Mouse (Mus musculus) limb, embryonic 15.5 days (tissue): ENCODE results near the gene Igf1. TPM values are rescaled to one million over a fixed set of nuclear protein-coding genes. Genes with fewer than 3 reads are reported as not detected.

ENCODE experiments used
- ATAC-seq: fragments of 200-750 bp; cut with Nextera tagmentation; 2 replicates; pipeline ENCODE4 v1.8.0; 2017; ENCODE audit warnings: low read depth, moderate TSS enrichment; ENCODE audit not compliant: insufficient number of reproducible peaks, low FRiP score, low TSS enrichment
- H3K27ac ChIP-seq: fragments of 300-500 bp; sonication (generic); 2 replicates; pipeline ENCODE4 v1.5.1; 2015; ENCODE audit warnings: moderate library complexity, mild to moderate bottlenecking, inconsistent platforms
- H3K27me3 ChIP-seq: fragments of 300-500 bp; sonication (generic); 2 replicates; pipeline ENCODE4 v1.6.1; 2015; ENCODE audit warnings: inconsistent platforms
- H3K36me3 ChIP-seq: fragments of 300-500 bp; sonication (generic); 2 replicates; pipeline ENCODE4 v1.6.1; 2015; ENCODE audit warnings: inconsistent platforms
- H3K4me1 ChIP-seq: fragments of 300-500 bp; sonication (generic); 2 replicates; pipeline ENCODE4 v1.6.1; 2015; ENCODE audit warnings: inconsistent platforms
- H3K4me2 ChIP-seq: fragments of 300-500 bp; sonication (generic); 2 replicates; pipeline ENCODE4 v1.6.1; 2015; ENCODE audit warnings: mild to moderate bottlenecking, inconsistent platforms
- H3K4me3 ChIP-seq: fragments of 300-500 bp; sonication (generic); 2 replicates; pipeline ENCODE4 v1.5.1; 2015; ENCODE audit warnings: mild to moderate bottlenecking, inconsistent platforms
- H3K9ac ChIP-seq: fragments of 300-500 bp; sonication (generic); 2 replicates; pipeline ENCODE4 v1.6.1; 2015; ENCODE audit warnings: inconsistent platforms
- H3K9me3 ChIP-seq: fragments of 300-500 bp; sonication (generic); 2 replicates; pipeline ENCODE4 v1.6.1; 2016; ENCODE audit warnings: inconsistent platforms
- WGBS: fragments of 180-500 bp; shearing (Covaris S2); methylation state at CpG from one replicate; pipeline ENCODE4 v1.1.7; 2015; 5-methylcytosine and 5-hydroxymethylcytosine counted together
- polyA plus RNA-seq: library from polyadenylated mRNA; unstranded; fragments of >200 nt; fragmentation: Nextera tagmentation; extraction: Ambion mirVana; gene quantifications from 2 replicates; pipeline ENCODE4 v1.2.1, GENCODE M21; 2015

Igf1 gene
- polyA plus RNA-seq, 1 experiment from 2014 or later: 76.9 TPM

DNA sequence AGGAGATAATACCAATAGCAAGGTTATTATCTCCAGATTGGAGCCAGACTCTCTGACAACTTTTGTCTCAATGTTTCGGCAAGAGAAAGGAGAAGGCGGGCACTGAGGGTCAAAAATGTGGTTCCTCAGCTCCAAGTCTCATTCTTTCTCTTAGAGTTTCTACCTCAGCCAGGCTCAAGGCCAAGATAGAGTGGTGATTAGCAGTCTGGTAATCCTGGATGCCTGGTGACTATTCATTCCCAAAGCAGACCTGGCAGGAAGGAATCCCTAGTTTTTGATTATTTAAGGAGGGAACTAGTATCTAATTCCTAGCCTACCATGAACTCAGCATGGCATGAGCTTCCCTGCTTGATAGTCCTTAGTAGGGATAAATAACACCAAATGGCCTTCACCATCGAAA is 47.0 kb downstream of the Igf1 start:
- no peak for ATAC-seq
- Histone ChIP-seq H3K36me3 (no peaks in the 10 kb centered on the region), H3K27me3 (no peaks in the 10 kb centered on the region), H3K4me3 (no peak overlapping the region), H3K27ac (no peak overlapping the region), H3K4me1 (no peaks in the 10 kb centered on the region; the same call in 1 of the 2 replicates), H3K9ac (no peak overlapping the region), H3K9me3 (no peaks in the 10 kb centered on the region), H3K4me2 (no peak overlapping the region)
- 82% methylated on average over 3 of the region's 3 CpGs for WGBS

DNA sequence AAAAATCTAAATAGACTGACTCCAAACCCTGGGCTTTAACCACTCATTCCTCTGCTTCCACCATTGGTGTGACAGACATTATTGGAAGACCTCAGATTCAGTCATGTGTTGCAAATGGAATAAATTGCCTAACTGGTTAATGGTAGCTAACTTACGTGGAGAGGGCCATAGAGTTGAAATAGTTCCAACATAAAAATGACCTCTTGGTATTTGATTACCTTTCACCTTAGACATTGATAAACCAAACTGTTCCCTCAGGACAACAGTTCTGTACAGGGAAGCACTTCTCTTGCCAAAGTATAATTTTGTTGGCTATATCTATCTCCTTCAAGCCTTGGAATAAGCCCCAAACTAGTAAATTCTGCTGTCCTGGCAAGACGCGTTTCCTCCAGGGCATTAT is 48.1 kb downstream of the Igf1 start:
- Histone ChIP-seq H3K4me2 (no peak overlapping the region), H3K9me3 (no peaks in the 10 kb centered on the region), H3K36me3 (no peaks in the 10 kb centered on the region), H3K27ac (no peak overlapping the region), H3K27me3 (no peaks in the 10 kb centered on the region), H3K4me3 (no peak overlapping the region), H3K4me1 (no peaks in the 10 kb centered on the region; the same call in 1 of the 2 replicates), H3K9ac (no peak overlapping the region)
- no peak for ATAC-seq
- 68% methylated on average over 3 of the region's 3 CpGs for WGBS

DNA sequence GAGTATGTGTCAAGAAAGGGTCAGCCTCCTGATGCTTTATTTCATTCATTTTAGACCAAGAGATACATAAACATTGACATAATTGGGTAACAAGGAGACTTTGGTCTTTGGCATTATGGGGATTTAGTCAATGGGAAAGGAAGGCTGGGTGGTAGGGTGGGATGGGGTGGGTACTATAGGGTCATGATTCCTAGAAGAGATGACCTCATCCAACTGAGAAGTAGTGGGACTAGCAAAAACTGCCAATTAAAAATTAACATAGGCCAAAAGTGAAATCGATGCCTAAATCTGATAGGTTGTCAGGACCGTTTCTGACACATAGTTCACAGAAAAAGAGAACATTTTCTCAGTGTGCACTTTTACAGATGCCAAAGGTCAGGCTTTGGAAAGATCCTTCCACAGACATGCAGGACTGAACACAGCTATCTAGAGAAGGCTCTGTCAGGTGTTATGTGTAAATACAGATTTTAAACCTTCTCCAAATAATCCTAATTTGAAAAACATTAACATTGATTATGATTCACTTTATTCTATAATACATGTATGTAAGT is 48.8 kb downstream of the Igf1 start:
- Histone ChIP-seq H3K9me3 (no peaks in the 10 kb centered on the region), H3K4me3 (no peak overlapping the region), H3K27ac (no peak overlapping the region), H3K4me1 (peaks cover 5% of the 10 kb centered on the region; the same call in 1 of the 2 replicates), H3K9ac (no peak overlapping the region), H3K36me3 (no peaks in the 10 kb centered on the region), H3K27me3 (no peaks in the 10 kb centered on the region), H3K4me2 (no peak overlapping the region)
- ATAC-seq: no peak
- 75% methylated on average over 2 of the region's 2 CpGs for WGBS

DNA sequence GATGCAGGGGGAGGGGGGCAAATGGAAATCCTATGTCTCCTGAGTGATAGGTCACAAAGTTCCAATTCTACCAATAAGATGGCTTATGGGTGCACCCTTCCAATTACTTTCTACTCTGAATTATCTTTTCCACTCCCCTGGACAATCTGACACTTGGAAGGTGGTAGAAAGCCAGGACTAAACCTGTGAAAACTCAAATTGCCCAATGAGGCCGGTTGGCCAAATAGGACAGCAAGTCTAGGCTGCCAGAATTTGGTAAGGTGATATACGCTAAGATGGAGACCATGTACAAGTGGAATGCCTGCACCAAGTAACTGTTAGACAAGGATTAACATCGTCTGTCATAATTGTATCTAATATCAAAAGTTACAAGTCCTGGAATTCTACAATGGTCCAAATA is 55.8 kb downstream of the Igf1 start:
- Histone ChIP-seq H3K27me3 (no peaks in the 10 kb centered on the region), H3K4me1 (0 out of 2 replicates have a peak, but pooled peaks cover 5% of the 10 kb centered on the region), H3K9me3 (no peaks in the 10 kb centered on the region), H3K9ac (no peak overlapping the region), H3K4me2 (no peak overlapping the region), H3K36me3 (no peaks in the 10 kb centered on the region), H3K27ac (no peak overlapping the region), H3K4me3 (no peak overlapping the region)
- 88% methylated on average over 3 of the region's 3 CpGs for WGBS
- ATAC-seq: no peak

DNA sequence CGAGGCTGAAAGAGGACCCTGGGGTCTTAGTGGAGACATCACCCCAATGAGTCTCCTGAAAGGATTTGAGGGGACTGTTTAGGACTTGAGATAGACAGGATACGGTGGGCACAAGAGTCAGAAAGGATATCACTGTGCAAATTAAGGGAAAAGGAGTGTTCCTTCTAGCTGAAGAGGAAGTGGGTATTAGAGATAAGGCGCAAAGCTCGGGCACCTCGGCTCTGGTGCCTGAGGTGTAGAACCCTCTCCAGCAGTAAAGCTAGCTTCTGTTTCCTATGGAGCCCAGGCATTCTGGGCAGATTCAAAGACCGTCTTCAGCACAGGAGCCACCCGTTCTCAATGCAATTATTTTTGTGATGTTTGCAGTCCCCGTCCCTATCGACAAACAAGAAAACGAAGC is 56.9 kb downstream of the Igf1 start:
- no peak overlapping the region for H3K4me2 ChIP-seq
- H3K27me3 ChIP-seq: no peaks in the 10 kb centered on the region
- no peak overlapping the region for H3K27ac ChIP-seq
- WGBS: 76% methylated on average over 10 of the region's 10 CpGs
- 0 out of 2 replicates have a peak, but pooled peaks cover 5% of the 10 kb centered on the region for H3K4me1 ChIP-seq
- H3K36me3 ChIP-seq: no peaks in the 10 kb centered on the region
- no peak for ATAC-seq
- no peak overlapping the region for H3K9ac ChIP-seq
- H3K9me3 ChIP-seq: no peaks in the 10 kb centered on the region
- no peak overlapping the region for H3K4me3 ChIP-seq

DNA sequence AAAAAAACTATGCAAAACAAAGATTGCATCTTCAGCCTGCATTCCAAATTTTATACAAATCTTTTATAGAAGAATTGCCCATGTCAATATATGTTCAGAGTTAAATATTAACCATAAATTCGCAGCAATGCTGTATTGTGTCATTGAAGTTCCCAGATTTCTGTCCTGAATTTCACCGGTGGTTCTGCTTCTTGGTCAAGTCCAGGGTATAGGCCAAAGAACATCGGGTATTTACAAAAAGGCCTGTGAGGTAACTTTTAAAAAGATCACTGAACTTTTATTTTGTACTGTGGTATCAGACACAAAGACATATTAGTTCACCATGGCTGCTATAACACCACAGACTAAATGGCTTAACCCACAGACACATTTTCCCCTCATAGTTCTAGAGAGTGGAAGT is 57.7 kb downstream of the Igf1 start:
- H3K36me3 ChIP-seq: no peaks in the 10 kb centered on the region
- H3K4me1 ChIP-seq: 0 out of 2 replicates have a peak, but pooled peaks cover 5% of the 10 kb centered on the region
- no peaks in the 10 kb centered on the region for H3K27me3 ChIP-seq
- no peak overlapping the region for H3K4me2 ChIP-seq
- no peaks in the 10 kb centered on the region for H3K9me3 ChIP-seq
- H3K9ac ChIP-seq: no peak overlapping the region
- no peak for ATAC-seq
- WGBS: 89% methylated on average over 3 of the region's 3 CpGs
- H3K27ac ChIP-seq: no peak overlapping the region
- no peak overlapping the region for H3K4me3 ChIP-seq

DNA sequence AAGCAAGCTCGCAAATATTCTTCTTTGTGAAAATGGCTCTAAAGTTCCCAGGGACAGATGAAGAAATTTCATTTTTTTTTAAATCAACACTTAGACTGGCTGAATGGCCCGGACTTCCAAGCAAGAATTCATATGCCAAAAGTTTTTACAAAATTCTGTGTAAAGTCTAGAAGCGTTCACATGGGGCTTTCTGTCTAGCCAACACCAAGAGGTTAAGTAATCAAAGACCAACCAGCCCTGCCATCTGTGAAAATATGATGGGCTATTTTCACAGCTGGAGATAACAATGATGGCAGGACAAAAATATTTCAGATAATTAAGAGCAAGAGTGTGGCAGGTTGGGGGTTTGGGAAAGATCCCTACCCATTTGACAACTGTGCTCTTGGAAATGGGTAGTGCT is 64.2 kb downstream of the Igf1 start:
- H3K27ac ChIP-seq: no peak overlapping the region
- H3K4me2 ChIP-seq: no peak overlapping the region
- H3K9me3 ChIP-seq: no peaks in the 10 kb centered on the region
- 88% methylated on average over 3 of the region's 3 CpGs for WGBS
- H3K36me3 ChIP-seq: no peaks in the 10 kb centered on the region
- ATAC-seq: no peak
- no peak overlapping the region for H3K9ac ChIP-seq
- H3K4me3 ChIP-seq: no peak overlapping the region
- no peaks in the 10 kb centered on the region for H3K27me3 ChIP-seq
- peaks cover 5% of the 10 kb centered on the region for H3K4me1 ChIP-seq

DNA sequence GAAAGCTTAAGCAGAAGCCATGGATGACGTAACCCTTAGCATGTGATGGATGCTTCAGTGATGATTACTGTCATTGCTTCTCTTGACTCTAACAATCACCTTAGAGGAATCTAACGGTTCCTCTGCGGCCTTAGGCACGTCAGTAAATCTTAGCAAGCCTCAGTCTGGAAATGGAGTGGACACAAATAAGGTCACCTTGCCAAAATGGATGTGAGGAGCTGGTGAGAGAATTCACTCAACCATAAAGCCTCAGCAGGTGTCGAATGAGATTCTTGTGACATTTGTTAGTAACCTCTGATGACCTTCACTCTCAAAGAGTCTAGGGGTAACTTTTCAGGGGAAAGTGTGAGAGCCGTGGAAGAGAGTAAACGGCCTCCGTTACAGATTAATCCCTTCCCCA is 68.5 kb downstream of the Igf1 start:
- Histone ChIP-seq H3K9me3 (no peaks in the 10 kb centered on the region), H3K27me3 (no peaks in the 10 kb centered on the region), H3K4me3 (no peak overlapping the region), H3K9ac (no peak overlapping the region), H3K36me3 (no peaks in the 10 kb centered on the region), H3K27ac (no peak overlapping the region), H3K4me2 (no peak overlapping the region), H3K4me1 (peaks cover 10% of the 10 kb centered on the region)
- no peak for ATAC-seq
- 54% methylated on average over 8 of the region's 8 CpGs for WGBS

DNA sequence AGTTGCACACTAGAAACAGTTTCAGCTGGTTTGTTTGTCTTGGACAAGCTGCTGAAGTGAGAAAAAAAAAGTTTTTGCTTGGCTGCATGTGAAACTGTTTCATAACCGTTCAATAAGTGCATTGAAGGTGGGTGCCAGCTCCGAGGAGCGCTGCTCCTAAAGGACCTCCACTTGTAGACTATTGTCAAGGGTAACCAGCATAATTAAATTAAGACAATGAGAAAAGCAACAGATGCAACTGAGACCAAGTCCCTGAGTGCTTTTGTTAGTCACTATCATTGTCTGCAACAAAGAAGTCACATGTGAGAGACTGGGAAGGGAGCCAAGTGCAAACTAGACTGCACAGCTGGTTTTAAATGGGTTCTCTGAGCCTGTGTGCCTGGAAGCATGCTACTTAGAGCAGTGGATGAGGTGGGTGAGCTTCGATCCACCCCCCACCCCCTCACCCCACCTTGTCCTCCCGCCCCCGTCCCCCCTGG is 69.1 kb downstream of the Igf1 start:
- Histone ChIP-seq H3K9ac (no peak overlapping the region), H3K4me3 (no peak overlapping the region), H3K4me2 (no peak overlapping the region), H3K36me3 (peaks cover 4% of the 10 kb centered on the region; the same call in 1 of the 2 replicates), H3K27me3 (no peaks in the 10 kb centered on the region), H3K4me1 (peaks cover 10% of the 10 kb centered on the region), H3K9me3 (no peaks in the 10 kb centered on the region), H3K27ac (no peak overlapping the region)
- 19% methylated on average over 6 of the region's 6 CpGs for WGBS
- peak; percentile 61; the same call in 1 of the 2 replicates for ATAC-seq

DNA sequence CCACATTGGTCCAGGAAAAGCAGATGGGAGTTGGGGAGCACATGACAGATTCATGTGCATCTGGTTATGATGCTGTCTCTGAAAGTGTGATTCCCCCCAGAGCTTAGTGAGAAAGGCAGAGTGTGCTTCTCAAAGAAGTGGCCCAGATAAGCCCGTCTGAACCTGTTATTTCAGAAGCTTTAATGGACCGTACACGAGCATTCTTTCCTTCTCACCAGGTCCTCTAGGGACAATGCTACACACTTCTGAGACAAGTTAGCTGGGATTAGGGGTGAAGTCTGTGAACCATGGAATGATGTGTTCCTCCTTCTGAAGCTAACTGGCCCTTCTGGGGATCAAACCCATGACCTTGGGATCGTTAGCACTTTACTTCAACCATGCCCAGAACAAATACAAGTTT is 90.1 kb downstream of the Igf1 start:
- Histone ChIP-seq H3K4me2 (no peak overlapping the region), H3K36me3 (no peaks in the 10 kb centered on the region), H3K9ac (no peak overlapping the region), H3K27me3 (no peaks in the 10 kb centered on the region), H3K9me3 (no peaks in the 10 kb centered on the region), H3K27ac (no peak overlapping the region), H3K4me1 (no peaks in the 10 kb centered on the region), H3K4me3 (no peak overlapping the region)
- 85% methylated on average over 4 of the region's 4 CpGs for WGBS
- ATAC-seq: no peak

DNA sequence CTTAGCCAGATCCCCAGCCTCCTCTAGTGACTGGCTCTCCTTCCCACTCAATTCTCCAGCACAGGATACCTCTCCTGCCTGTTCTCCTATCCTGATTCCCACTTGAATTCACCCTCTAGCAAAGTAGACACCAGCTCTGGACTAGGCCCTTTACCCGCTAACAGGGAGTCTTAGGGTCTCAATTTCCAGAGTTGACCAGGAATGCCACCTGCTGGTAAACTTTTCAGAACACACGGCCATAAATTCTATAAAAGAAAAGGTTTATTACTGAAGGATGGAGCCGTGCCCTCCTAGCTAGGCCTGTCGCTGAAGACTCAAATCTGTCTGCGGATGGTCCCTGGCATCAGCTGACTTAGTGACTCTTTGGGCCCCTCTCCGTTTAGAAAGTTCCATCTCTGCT is 113.5 kb downstream of the Igf1 start:
- H3K27me3 ChIP-seq: no peaks in the 10 kb centered on the region
- no peak for ATAC-seq
- no peak overlapping the region for H3K4me3 ChIP-seq
- H3K4me2 ChIP-seq: no peak overlapping the region
- no peak overlapping the region for H3K27ac ChIP-seq
- no peaks in the 10 kb centered on the region for H3K36me3 ChIP-seq
- WGBS: 47% methylated on average over 6 of the region's 6 CpGs
- H3K9me3 ChIP-seq: no peaks in the 10 kb centered on the region
- H3K9ac ChIP-seq: no peak overlapping the region
- H3K4me1 ChIP-seq: no peaks in the 10 kb centered on the region

DNA sequence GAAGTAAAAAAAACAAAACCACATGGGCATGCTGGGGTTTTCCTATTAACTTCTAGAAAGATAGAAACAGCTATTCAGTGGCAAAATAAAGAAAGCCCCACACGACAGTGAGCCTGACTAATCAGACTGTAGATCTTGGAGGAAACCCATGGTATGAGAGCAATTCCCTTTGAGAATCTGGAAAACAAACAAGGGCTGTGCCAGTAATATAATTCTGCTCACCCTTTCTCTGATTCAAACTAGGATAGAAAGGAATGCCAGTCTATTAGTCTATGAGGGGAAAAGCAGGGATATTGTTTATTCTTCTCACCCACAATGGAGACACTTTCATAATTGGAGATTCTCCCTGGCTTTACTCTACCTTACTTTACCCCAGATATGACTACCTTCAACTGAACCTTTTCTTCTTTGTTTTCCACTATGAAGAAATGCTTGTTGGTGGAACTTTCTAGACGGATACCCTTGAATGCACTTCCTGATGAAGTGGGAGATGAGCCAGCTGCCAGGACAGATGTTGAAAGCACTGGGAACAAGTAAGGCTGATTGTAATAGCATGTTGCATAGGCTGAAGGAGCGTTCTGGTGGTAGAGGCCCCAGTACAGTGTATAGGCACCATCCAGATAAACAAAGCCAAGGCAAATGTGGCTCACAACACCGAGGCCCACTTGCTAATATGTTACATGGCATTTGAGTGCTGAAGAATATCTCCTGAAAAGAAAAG is 116.0 kb downstream of the Igf1 start:
- Histone ChIP-seq H3K4me2 (no peak overlapping the region), H3K27ac (no peak overlapping the region), H3K9me3 (no peaks in the 10 kb centered on the region), H3K36me3 (no peaks in the 10 kb centered on the region), H3K4me1 (no peaks in the 10 kb centered on the region), H3K27me3 (no peaks in the 10 kb centered on the region), H3K9ac (no peak overlapping the region), H3K4me3 (no peak overlapping the region)
- no peak for ATAC-seq
- 63% methylated on average over 4 of the region's 4 CpGs for WGBS
